Mouse (Mus musculus) intestine, postnatal 0 days (tissue): ENCODE measurements around the gene Nfix. TPM values are rescaled to one million over a fixed set of nuclear protein-coding genes. Genes with fewer than 3 reads are reported as not detected.

Experiments used
- ATAC-seq: fragments of 200-750 bp; cut with Nextera tagmentation; 2 replicates; pipeline ENCODE4 v1.8.0; 2017; ENCODE audit warnings: mild to moderate bottlenecking, moderate TSS enrichment, moderate library complexity
- H3K27ac ChIP-seq: fragments of 300-500 bp; sonication (generic); 2 replicates; pipeline ENCODE4 v1.5.1; 2014; ENCODE audit warnings: mild to moderate bottlenecking, low read depth, low read length, moderate library complexity
- H3K27me3 ChIP-seq: fragments of 300-500 bp; sonication (generic); replicated peaks from 2 replicates; pipeline ENCODE4 v1.6.1; 2014; ENCODE audit warnings: low read length, mixed read lengths; ENCODE audit not compliant: control insufficient read depth, insufficient read depth
- H3K36me3 ChIP-seq: fragments of 300-500 bp; sonication (generic); 2 replicates; pipeline ENCODE4 v1.6.1; 2014; ENCODE audit warnings: mild to moderate bottlenecking, moderate library complexity; ENCODE audit not compliant: control insufficient read depth, insufficient read depth
- H3K4me1 ChIP-seq: fragments of 300-500 bp; sonication (generic); replicated peaks from 2 replicates; pipeline ENCODE4 v1.6.1; 2014; ENCODE audit warnings: antibody characterized with exemption, low read length, mixed read lengths; ENCODE audit not compliant: control insufficient read depth, insufficient read depth
- H3K4me2 ChIP-seq: fragments of 300-500 bp; sonication (generic); replicated peaks from 2 replicates; pipeline ENCODE4 v1.6.1; 2014; ENCODE audit warnings: low read depth, mild to moderate bottlenecking, moderate library complexity
- H3K4me3 ChIP-seq: fragments of 300-500 bp; sonication (generic); 2 replicates; pipeline ENCODE4 v1.5.1; 2014; ENCODE audit warnings: low read depth, low read length
- H3K9ac ChIP-seq: fragments of 300-500 bp; sonication (generic); 2 replicates; pipeline ENCODE4 v1.6.1; 2014; ENCODE audit warnings: mild to moderate bottlenecking, low read depth, low read length
- H3K9me3 ChIP-seq: fragments of 300-500 bp; sonication (generic); 2 replicates; pipeline ENCODE4 v1.6.1; 2016; ENCODE audit warnings: mixed run types; ENCODE audit not compliant: control insufficient read depth
- CTCF ChIP-seq: sonication (generic); IDR thresholded peaks from 2 replicates; pipeline ENCODE4 v1.5.1; 2016; ENCODE audit warnings: low read depth, mild to moderate bottlenecking, control low read depth, antibody characterized with exemption, moderate library complexity
- WGBS: fragments of 180-500 bp; shearing (Covaris S2); extraction: QIAGEN DNeasy Blood & Tissue Kit; methylation state at CpG from one replicate; pipeline ENCODE4 v1.1.7; 2014; 5-methylcytosine and 5-hydroxymethylcytosine counted together
- polyA plus RNA-seq: library from polyadenylated mRNA; unstranded; fragments of >200 nt; fragmentation: Nextera tagmentation; extraction: Ambion mirVana; gene quantifications from 2 replicates; pipeline ENCODE4 v1.2.1, GENCODE M21; 2015

The Nfix gene
- polyA plus RNA-seq, 1 experiment from 2014 or later = 12.0 TPM

DNA sequence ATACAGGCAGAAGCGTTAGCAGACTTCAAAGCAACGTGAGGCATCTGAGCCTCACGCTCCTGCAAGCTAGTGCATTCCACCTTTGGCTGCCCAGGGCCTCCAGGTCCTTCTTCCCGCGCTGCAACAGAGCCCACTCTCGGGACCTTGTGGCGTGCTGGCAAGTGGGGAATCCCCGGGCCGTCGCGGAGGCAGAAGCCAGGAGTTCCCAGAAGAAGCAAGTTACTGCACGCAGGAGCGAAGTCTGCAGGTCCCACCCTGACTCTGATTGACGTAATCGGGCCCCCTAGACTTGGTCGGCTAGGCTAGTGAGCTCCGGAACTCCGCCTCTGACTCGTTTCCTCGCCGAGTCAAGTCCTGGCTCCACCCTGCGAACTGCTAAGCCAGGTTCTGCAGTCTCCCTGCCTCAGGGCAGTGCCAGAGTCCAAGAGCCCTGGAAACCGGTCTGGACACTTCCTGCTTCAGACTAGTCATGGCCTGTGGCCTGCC is 143.5 kb downstream of the Nfix start:
- Histone ChIP-seq H3K27ac (peak overlapping the region; percentile 95), H3K36me3 (no peaks in the 10 kb centered on the region), H3K9me3 (no peaks in the 10 kb centered on the region), H3K4me3 (peak overlapping the region; percentile 40), H3K4me2 (peak overlapping the region; percentile 71), H3K27me3 (no peaks in the 10 kb centered on the region), H3K9ac (peak overlapping the region; percentile 69), H3K4me1 (peaks cover 4% of the 10 kb centered on the region; the same call in 1 of the 2 replicates)
- ATAC-seq = peak; percentile 73
- no peak for TF ChIP-seq CTCF
- WGBS = 1% methylated on average over 23 of the region's 23 CpGs

DNA sequence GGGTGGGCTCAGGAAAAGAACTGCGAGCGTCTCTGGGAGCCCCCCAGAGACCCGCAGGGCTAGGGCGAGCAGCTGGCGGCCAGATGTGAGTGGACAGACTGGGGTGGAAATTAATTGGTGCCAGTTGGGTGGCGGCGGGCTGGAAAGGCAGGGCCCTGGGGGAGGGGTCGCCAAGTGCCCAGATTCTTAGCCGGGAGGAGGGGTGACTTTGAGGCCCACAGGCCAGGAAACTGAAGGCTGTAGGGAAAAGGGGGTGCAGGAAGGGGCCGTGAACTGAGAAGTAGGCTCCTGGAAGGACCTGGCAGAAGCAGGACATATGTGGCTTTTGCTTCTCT is 144.0 kb downstream of the Nfix start:
- no peak for TF ChIP-seq CTCF
- peak overlapping the region; percentile 95 for H3K27ac ChIP-seq
- peaks cover 4% of the 10 kb centered on the region; the same call in 1 of the 2 replicates for H3K4me1 ChIP-seq
- peak overlapping the region; percentile 69 for H3K9ac ChIP-seq
- peak overlapping the region; percentile 40 for H3K4me3 ChIP-seq
- H3K36me3 ChIP-seq = no peaks in the 10 kb centered on the region
- ATAC-seq = no peak
- peak overlapping the region; percentile 71 for H3K4me2 ChIP-seq
- 2% methylated on average over 10 of the region's 10 CpGs for WGBS
- no peaks in the 10 kb centered on the region for H3K27me3 ChIP-seq
- H3K9me3 ChIP-seq = no peaks in the 10 kb centered on the region

DNA sequence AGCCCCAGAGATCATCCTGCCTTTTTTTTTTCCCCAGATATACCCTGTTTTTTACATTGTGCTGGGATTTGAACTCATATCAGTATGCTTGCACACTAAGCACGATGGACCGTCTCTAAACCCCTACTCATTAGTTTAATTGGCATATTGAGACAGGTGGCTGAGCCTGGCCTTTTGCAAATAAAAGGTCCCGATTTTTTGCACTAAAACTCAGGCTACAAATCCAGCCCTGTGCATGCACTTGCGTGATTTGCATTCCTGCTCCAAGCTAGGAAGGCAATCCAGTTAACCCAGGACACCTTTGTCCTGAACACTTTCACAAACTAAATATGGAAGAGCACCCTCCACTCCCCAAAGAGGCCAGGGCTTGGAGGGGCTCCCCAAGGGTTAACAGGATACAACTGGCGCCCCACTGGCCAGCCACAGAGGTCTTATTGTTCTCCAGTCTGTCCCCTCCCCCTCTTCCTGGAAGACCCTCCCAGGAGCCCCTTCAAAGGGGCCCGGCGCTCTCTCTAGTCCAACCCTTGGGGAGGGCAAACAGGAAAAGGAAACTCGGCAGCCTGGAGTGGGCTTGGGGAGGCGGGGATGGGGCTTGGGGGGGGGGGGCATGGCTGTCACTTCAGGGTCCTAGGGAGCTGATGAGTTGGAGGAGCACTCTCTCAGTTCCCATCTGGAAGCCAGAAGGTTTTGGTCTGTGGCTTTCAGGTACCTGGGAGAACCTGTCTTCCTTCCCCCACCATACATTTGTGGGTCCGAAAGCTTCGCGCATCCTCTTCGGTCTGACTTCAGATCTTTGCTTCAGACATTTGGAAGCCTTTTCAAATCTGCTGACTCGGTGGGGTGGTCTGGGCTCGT is 144.6 kb downstream of the Nfix start:
- no peak for ATAC-seq
- peak overlapping the region; percentile 40 for H3K4me3 ChIP-seq
- peaks cover 4% of the 10 kb centered on the region; the same call in 1 of the 2 replicates for H3K4me1 ChIP-seq
- H3K9me3 ChIP-seq = no peaks in the 10 kb centered on the region
- no peak for TF ChIP-seq CTCF
- H3K27ac ChIP-seq = peak overlapping the region; percentile 95
- no peaks in the 10 kb centered on the region for H3K36me3 ChIP-seq
- H3K4me2 ChIP-seq = peak overlapping the region; percentile 71
- H3K9ac ChIP-seq = peak overlapping the region; percentile 69
- no peaks in the 10 kb centered on the region for H3K27me3 ChIP-seq
- 4% methylated on average over 15 of the region's 15 CpGs for WGBS

DNA sequence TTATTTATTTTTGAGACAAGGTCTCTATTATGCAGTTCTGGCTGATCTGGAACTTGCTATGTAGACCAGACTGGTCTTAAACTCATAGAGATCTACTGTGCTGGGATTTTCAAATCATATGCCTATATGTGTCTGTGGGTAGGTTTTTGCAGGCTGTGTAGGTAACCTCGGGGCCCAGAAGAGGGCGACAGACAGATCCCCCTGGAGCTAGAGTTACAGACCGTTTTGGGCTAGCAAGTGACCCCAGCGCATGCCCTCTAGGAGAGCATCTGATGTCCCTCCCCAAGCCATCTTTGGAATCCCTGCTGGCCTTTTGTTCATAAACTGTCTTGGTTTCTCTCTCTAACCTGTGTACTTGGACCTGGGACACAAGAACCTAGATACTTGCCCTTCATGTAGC is 145.5 kb downstream of the Nfix start:
- Histone ChIP-seq H3K36me3 (no peaks in the 10 kb centered on the region), H3K9me3 (no peaks in the 10 kb centered on the region), H3K9ac (no peak overlapping the region), H3K27ac (no peak overlapping the region), H3K4me2 (peak overlapping the region; percentile 71; the same call in 1 of the 2 replicates), H3K4me1 (peaks cover 4% of the 10 kb centered on the region; the same call in 1 of the 2 replicates), H3K4me3 (no peak overlapping the region), H3K27me3 (no peaks in the 10 kb centered on the region)
- TF ChIP-seq CTCF = peak; percentile 65
- 42% methylated on average over 4 of the region's 4 CpGs for WGBS
- ATAC-seq = no peak

DNA sequence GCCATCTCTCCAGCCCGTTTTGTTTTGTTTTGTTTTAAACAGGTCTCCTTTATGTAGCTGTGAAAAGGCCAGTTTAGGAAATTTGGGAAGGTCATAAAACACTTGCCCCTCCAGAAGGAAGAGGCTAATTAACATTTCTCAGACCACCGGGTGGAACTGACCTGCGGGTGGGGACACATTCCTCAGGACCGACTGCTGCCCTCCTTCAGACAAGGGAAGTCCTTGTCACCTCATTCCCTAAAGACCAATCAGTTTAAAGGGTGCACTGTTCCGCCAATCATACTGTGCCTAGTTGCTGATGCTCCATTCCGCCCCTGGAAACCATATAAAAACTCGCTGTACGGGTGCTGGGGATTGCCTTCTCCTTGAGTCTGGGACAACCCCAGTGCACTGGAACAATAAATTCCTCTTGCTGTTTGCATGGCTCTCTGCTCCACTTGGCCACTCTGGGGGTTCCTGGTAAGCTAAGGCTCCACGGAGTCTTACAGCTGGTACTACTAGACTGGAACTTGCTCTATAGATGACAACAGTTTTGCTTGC is 147.0 kb downstream of the Nfix start:
- Histone ChIP-seq H3K36me3 (no peaks in the 10 kb centered on the region), H3K27me3 (no peaks in the 10 kb centered on the region), H3K4me2 (no peak overlapping the region), H3K9ac (no peak overlapping the region), H3K9me3 (no peaks in the 10 kb centered on the region), H3K4me3 (no peak overlapping the region), H3K27ac (no peak overlapping the region), H3K4me1 (0 out of 2 replicates have a peak, but pooled peaks cover 4% of the 10 kb centered on the region)
- no peak for TF ChIP-seq CTCF
- ATAC-seq = no peak
- WGBS = 48% methylated on average over 9 of the region's 9 CpGs

DNA sequence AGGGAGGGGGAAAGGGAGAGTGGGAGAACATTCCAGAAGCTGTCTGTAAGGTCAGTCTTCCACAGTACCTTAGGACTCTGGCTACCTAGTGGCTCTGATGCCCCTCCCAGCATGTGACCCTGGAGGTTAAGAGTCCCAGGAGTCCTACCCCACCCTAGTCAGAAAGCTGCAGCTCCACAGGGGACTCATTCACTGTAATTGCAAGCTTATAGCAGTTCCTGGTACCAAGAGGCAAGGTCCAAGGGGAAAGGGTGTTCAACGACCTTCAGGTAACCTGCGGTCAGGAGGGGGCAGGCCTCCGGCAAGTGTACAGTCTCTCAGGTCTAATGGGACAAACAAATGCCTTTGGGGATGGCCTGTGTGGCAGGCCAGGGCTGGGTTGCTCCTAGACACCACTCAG is 149.9 kb downstream of the Nfix start:
- no peak for TF ChIP-seq CTCF
- H3K27me3 ChIP-seq = no peaks in the 10 kb centered on the region
- H3K4me1 ChIP-seq = 0 out of 2 replicates have a peak, but pooled peaks cover under 1% of the 10 kb centered on the region
- peak overlapping the region; percentile 29; the same call in 1 of the 2 replicates for H3K27ac ChIP-seq
- 28% methylated on average over 3 of the region's 3 CpGs for WGBS
- H3K4me3 ChIP-seq = no peak overlapping the region
- H3K36me3 ChIP-seq = no peaks in the 10 kb centered on the region
- no peaks in the 10 kb centered on the region for H3K9me3 ChIP-seq
- no peak overlapping the region for H3K9ac ChIP-seq
- peak; percentile 70 for ATAC-seq
- no peak overlapping the region for H3K4me2 ChIP-seq

Other genes with a start within 250 kb of the Nfix start
- gene Ier2, start 137.5 kb downstream of the Nfix start, polyA plus RNA-seq = 77.3 and 79.4 TPM in 2 replicates
- 22.3 and 23.7 TPM in 2 replicates for gene Trmt1, start 114.0 kb downstream of the Nfix start, polyA plus RNA-seq
- gene Nacc1, start 112.5 kb downstream of the Nfix start, polyA plus RNA-seq = 9.3 and 9.8 TPM in 2 replicates
- 3.5 and 3.9 TPM in 2 replicates for gene Lyl1, start 98.9 kb downstream of the Nfix start, polyA plus RNA-seq
- 1.0 and 1.5 TPM in 2 replicates for gene G430095P16Rik, start 77.3 kb downstream of the Nfix start, polyA plus RNA-seq
- 1.9 and 2.2 TPM in 2 replicates for gene Dand5, start 22.5 kb upstream of the Nfix start, polyA plus RNA-seq
- gene Gadd45gip1, start 31.2 kb upstream of the Nfix start, polyA plus RNA-seq = 36.3 and 37.6 TPM in 2 replicates
- 67.8 and 74.2 TPM in 2 replicates for gene Rad23a, start 40.3 kb upstream of the Nfix start, polyA plus RNA-seq
- gene Calr, start 46.6 kb upstream of the Nfix start, polyA plus RNA-seq = 474 and 507 TPM in 2 replicates
- gene Farsa, start 56.6 kb upstream of the Nfix start, polyA plus RNA-seq = 27.3 and 28.3 TPM in 2 replicates
- 27.1 and 32.7 TPM in 2 replicates for gene Syce2, start 71.8 kb upstream of the Nfix start, polyA plus RNA-seq
- 15.3 and 15.5 TPM in 2 replicates for gene Gcdh, start 93.6 kb upstream of the Nfix start, polyA plus RNA-seq
- gene Klf1, start 101.6 kb upstream of the Nfix start, polyA plus RNA-seq = 0.56 and 0.63 TPM in 2 replicates
- 8.9 and 11.0 TPM in 2 replicates for gene Dnase2a, start 108.2 kb upstream of the Nfix start, polyA plus RNA-seq
- 1.1 TPM in 2 replicates for gene Mast1, start 137.0 kb upstream of the Nfix start, polyA plus RNA-seq
- gene Rtbdn, start 146.6 kb upstream of the Nfix start, polyA plus RNA-seq = 0.12 TPM in 2 replicates
- 1.3 and 2.1 TPM in 2 replicates for gene Gm49661, start 169.1 kb upstream of the Nfix start, polyA plus RNA-seq
- 313 and 319 TPM in 2 replicates for gene Prdx2, start 169.2 kb upstream of the Nfix start, polyA plus RNA-seq
- 53.2 and 57.6 TPM in 2 replicates for gene Rnaseh2a, start 169.4 kb upstream of the Nfix start, polyA plus RNA-seq
- gene Junb, start 178.4 kb upstream of the Nfix start, polyA plus RNA-seq = 42.8 and 47.6 TPM in 2 replicates
- gene Hook2, start 190.3 kb upstream of the Nfix start, polyA plus RNA-seq = 68.6 and 75.4 TPM in 2 replicates
- gene Best2, start 214.2 kb upstream of the Nfix start, polyA plus RNA-seq = 0.66 TPM in 1 of 2 replicates, not detected in the other
- 98.4 and 105 TPM in 2 replicates for gene Asna1, start 224.9 kb upstream of the Nfix start, polyA plus RNA-seq
- gene Trir, start 226.5 kb upstream of the Nfix start, polyA plus RNA-seq = 121 and 122 TPM in 2 replicates
- 9.8 and 10.9 TPM in 2 replicates for gene Tnpo2, start 236.6 kb upstream of the Nfix start, polyA plus RNA-seq